ENCODE assay signal across 9 mouse cellular contexts in the genomic region with DNA sequence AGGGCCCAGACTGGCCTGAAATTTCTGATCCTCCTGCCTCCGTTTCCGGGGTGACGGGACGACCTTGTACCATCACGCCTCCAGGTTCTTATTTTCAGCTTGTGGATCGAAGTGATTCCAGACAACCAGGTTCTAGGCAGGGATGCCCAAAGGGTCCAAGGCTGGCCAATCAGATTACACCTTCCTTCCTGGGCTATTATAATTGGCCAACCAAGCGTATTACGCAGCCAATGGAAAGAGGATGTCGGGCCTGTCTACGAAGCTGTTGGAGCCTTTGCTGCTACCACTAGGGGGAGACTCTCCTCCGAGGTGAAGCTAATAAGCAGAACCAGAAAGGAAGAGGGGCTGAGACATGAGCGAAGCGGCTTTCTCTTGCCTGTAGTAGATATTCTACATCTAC. TPM values are rescaled to one million over a fixed set of nuclear protein-coding genes. Genes with fewer than 3 reads are reported as not detected.
DNase-seq lines count a peak whose midpoint lies in the region; ATAC-seq and TF ChIP-seq lines count a peak whose summit lies in the region.
"Had no signal": no experiment of that assay in that cellular context is flagged by ENCODE, and none has a peak within 500 bp of the region (broad histone marks: within the 10 kb centered on the region; RNA-seq: fewer than 3 reads in every experiment).

No protein-coding gene starts in this region.

- ATAC-seq in embryonic facial prominence, embryonic 11.5 days (replicated peaks; ENCODE audit: insufficient number of reproducible peaks, low FRiP score, low TSS enrichment, low read depth): peak; percentile 80
- ATAC-seq in limb, embryonic 12.5 days (ENCODE audit: insufficient number of reproducible peaks, insufficient read depth, low FRiP score, low TSS enrichment, low read depth): peak; percentile 57
- ATAC-seq in midbrain, embryonic 14.5 days (ENCODE audit: low FRiP score, low TSS enrichment): peak; percentile 93

- no peaks in the 10 kb centered on the region for H3K79me2 ChIP-seq in C2C12 (ENCODE audit: control insufficient read depth, insufficient read depth)

- H3K36me3 ChIP-seq in C2C12 (ENCODE audit: control insufficient read depth, insufficient read depth): no peaks in the 10 kb centered on the region
- H3K36me3 ChIP-seq in embryonic facial prominence, embryonic 11.5 days (replicated peaks; ENCODE audit: control insufficient read depth, insufficient read depth, low read depth, low read length): no peaks in the 10 kb centered on the region
- H3K36me3 ChIP-seq in limb, embryonic 12.5 days: no peaks in the 10 kb centered on the region
- H3K36me3 ChIP-seq in midbrain, embryonic 14.5 days (ENCODE audit: control insufficient read depth, insufficient read depth, low read length): no peaks in the 10 kb centered on the region
- no peaks in the 10 kb centered on the region for H3K36me3 ChIP-seq in spleen, adult 2 months (ENCODE audit: control insufficient read depth, insufficient read depth, low read length)

- H3K9me3 ChIP-seq in embryonic facial prominence, embryonic 11.5 days (replicated peaks; ENCODE audit: control insufficient read depth, low read length): no peaks in the 10 kb centered on the region
- no peaks in the 10 kb centered on the region for H3K9me3 ChIP-seq in limb, embryonic 12.5 days
- H3K9me3 ChIP-seq in midbrain, embryonic 14.5 days (ENCODE audit: control insufficient read depth, low read length): no peaks in the 10 kb centered on the region

- no peak overlapping the region for H3K27ac ChIP-seq in embryonic facial prominence, embryonic 11.5 days (replicated peaks; ENCODE audit: low read depth, low read length)
- no peak overlapping the region for H3K27ac ChIP-seq in limb, embryonic 12.5 days
- H3K27ac ChIP-seq in midbrain, embryonic 14.5 days (replicated peaks; ENCODE audit: low read depth, low read length): 0 out of 2 replicates have a peak overlapping the region, but pooled peaks have one; percentile 10
- H3K27ac ChIP-seq in spleen, adult 2 months (ENCODE audit: insufficient read depth, low read length): no peak overlapping the region

- no peak overlapping the region; the same call in 1 of the 2 replicates for H3K4me2 ChIP-seq in embryonic facial prominence, embryonic 11.5 days (ENCODE audit: low read depth, low read length)
- H3K4me2 ChIP-seq in limb, embryonic 12.5 days: peak overlapping the region; percentile 16; the same call in 1 of the 2 replicates
- peak overlapping the region; percentile 39 for H3K4me2 ChIP-seq in midbrain, embryonic 14.5 days (ENCODE audit: low read length)

- H3K27me3 ChIP-seq in C2C12 (ENCODE audit: control insufficient read depth, insufficient read depth, insufficient read length): peaks cover 27% of the 10 kb centered on the region
- peaks cover 2% of the 10 kb centered on the region; the same call in 1 of the 2 replicates for H3K27me3 ChIP-seq in embryonic facial prominence, embryonic 11.5 days (ENCODE audit: control insufficient read depth, insufficient read depth, low read length)
- peaks cover 37% of the 10 kb centered on the region for H3K27me3 ChIP-seq in limb, embryonic 12.5 days
- peaks cover 18% of the 10 kb centered on the region for H3K27me3 ChIP-seq in midbrain, embryonic 14.5 days (ENCODE audit: control insufficient read depth, insufficient read depth, low read length)
- H3K27me3 ChIP-seq in spleen, adult 2 months (ENCODE audit: control insufficient read depth, insufficient read depth, low read length): no peaks in the 10 kb centered on the region

- H3K79me3 ChIP-seq in C2C12 (ENCODE audit: low read depth): no peaks in the 10 kb centered on the region

- 4% methylated on average over 13 of the region's 13 CpGs for WGBS in embryonic facial prominence, embryonic 11.5 days
- WGBS in limb, embryonic 12.5 days: 4% methylated on average over 13 of the region's 13 CpGs
- 2% methylated on average over 13 of the region's 13 CpGs for WGBS in midbrain, embryonic 14.5 days
- WGBS in spleen, adult 2 months: 13% methylated on average over 13 of the region's 13 CpGs

- DNase-seq in adrenal gland, postnatal 25 days: peak; percentile 62
- DNase-seq in embryonic facial prominence, embryonic 11.5 days (ENCODE audit: low spot score): peak; percentile 94
- DNase-seq in heart, adult 9 months (ENCODE audit: low spot score in 2 of 2): peak; percentile 64 to 71
- peak; percentile 79 to 81 for DNase-seq in kidney, adult 8-10 months
- peak; percentile 97 for DNase-seq in midbrain, embryonic 14.5 days
- peak; percentile 71 to 83 for DNase-seq in spleen, adult 2 months (ENCODE audit: low read depth in 1 of 2, low spot score in 2 of 2)

- no peaks in the 10 kb centered on the region for H3K4me1 ChIP-seq in embryonic facial prominence, embryonic 11.5 days (ENCODE audit: control insufficient read depth, insufficient read depth, low read length)
- no peaks in the 10 kb centered on the region for H3K4me1 ChIP-seq in limb, embryonic 12.5 days (replicated peaks)
- H3K4me1 ChIP-seq in midbrain, embryonic 14.5 days (ENCODE audit: control insufficient read depth, insufficient read depth, low read length): no peaks in the 10 kb centered on the region
- H3K4me1 ChIP-seq in spleen, adult 2 months (ENCODE audit: control insufficient read depth, insufficient read depth, insufficient read length): peaks cover 2% of the 10 kb centered on the region; the same call in 1 of the 2 replicates

- peak; percentile 6 for TF ChIP-seq CTCF in C2C12 (IDR thresholded peaks at IDR 0.05; ENCODE audit: control insufficient read depth, insufficient read depth, insufficient read length)
- TF ChIP-seq CTCF in spleen, adult 2 months (IDR thresholded peaks at IDR 0.05; ENCODE audit: extremely low read depth, insufficient read depth, insufficient read length, insufficient replicate concordance): peak; percentile 73; the same call in 1 of the 2 replicates

- H3K9ac ChIP-seq in embryonic facial prominence, embryonic 11.5 days (replicated peaks; ENCODE audit: low read length): no peak overlapping the region
- no peak overlapping the region for H3K9ac ChIP-seq in limb, embryonic 12.5 days (replicated peaks)
- no peak overlapping the region for H3K9ac ChIP-seq in midbrain, embryonic 14.5 days (replicated peaks; ENCODE audit: low read length)

- H3ac ChIP-seq in C2C12 (ENCODE audit: control insufficient read depth, insufficient read length, low read depth): no peak overlapping the region

- no peak for TF ChIP-seq POLR2A in spleen, adult 2 months (IDR thresholded peaks at IDR 0.05; ENCODE audit: low read depth, low read length)

- no peak overlapping the region for H3K4me3 ChIP-seq in C2C12 (ENCODE audit: insufficient read depth, poor library complexity, severe bottlenecking)
- H3K4me3 ChIP-seq in embryonic facial prominence, embryonic 11.5 days (ENCODE audit: low read depth, low read length): no peak overlapping the region
- H3K4me3 ChIP-seq in limb, embryonic 12.5 days (replicated peaks): no peak overlapping the region
- 0 out of 2 replicates have a peak overlapping the region, but pooled peaks have one; percentile 1 for H3K4me3 ChIP-seq in midbrain, embryonic 14.5 days (replicated peaks; ENCODE audit: low read depth, low read length)
- H3K4me3 ChIP-seq in spleen, adult 2 months (ENCODE audit: extremely low read depth, insufficient read depth, insufficient read length): peak overlapping the region; percentile 17; the same call in 1 of the 2 replicates
- H3K4me3 ChIP-seq: erythroblast, embryonic 14.5 days had no signal

TF ChIP-seq in C2C12, 6 proteins besides CTCF, POLR2A, EP300 and RAD21 (continues in another document):
- TF ChIP-seq MAX (IDR thresholded peaks at IDR 0.05): no peak
- TF ChIP-seq MYOD1 (IDR thresholded peaks at IDR 0.05; ENCODE audit: control insufficient read depth, insufficient read length, low read depth): no peak

RNA-seq across cellular contexts. Expression of a gene that starts 8.2 kb away (rescaled TPM):
- 9.9 TPM for polyA plus RNA-seq in C2C12 (2012; fragmentation: generic; extraction: Trizol)
- 13.1 and 14.1 TPM in 2 replicates for total RNA-seq in adrenal gland, postnatal 25 days (2021)
- polyA plus RNA-seq in embryonic facial prominence, embryonic 11.5 days (2014; fragmentation: Nextera tagmentation; extraction: Ambion mirVana): 24.4 and 25.0 TPM in 2 replicates
- 20.7 and 23.6 TPM in 2 replicates for polyA plus RNA-seq in limb, embryonic 12.5 days (2016; fragmentation: Nextera tagmentation; extraction: Ambion mirVana)
- polyA plus RNA-seq in midbrain, embryonic 14.5 days (2014; fragmentation: Nextera tagmentation; extraction: Ambion mirVana): 19.8 and 20.4 TPM in 2 replicates
- polyA plus RNA-seq in spleen, adult 2 months (2012; rRNA removed): 13.4 and 25.8 TPM in 2 replicates

RNA-seq across cellular contexts. Expression of a gene that starts 10.3 kb away (rescaled TPM):
- polyA plus RNA-seq in C2C12 (2012; fragmentation: generic; extraction: Trizol): 0.81 TPM
- 1.5 and 2.0 TPM in 2 replicates for total RNA-seq in adrenal gland, postnatal 25 days (2021)
- 1.4 TPM in 1 of 2 replicates, not detected in the other for polyA plus RNA-seq in embryonic facial prominence, embryonic 11.5 days (2014; fragmentation: Nextera tagmentation; extraction: Ambion mirVana)
- 0.97 and 5.0 TPM in 2 replicates for polyA plus RNA-seq in limb, embryonic 12.5 days (2016; fragmentation: Nextera tagmentation; extraction: Ambion mirVana)
- not detected in 2 replicates for polyA plus RNA-seq in midbrain, embryonic 14.5 days (2014; fragmentation: Nextera tagmentation; extraction: Ambion mirVana)
- polyA plus RNA-seq in spleen, adult 2 months (2012; rRNA removed): 0.58 and 0.89 TPM in 2 replicates
- polyA plus RNA-seq: erythroblast, embryonic 14.5 days had no signal

RNA-seq across cellular contexts. Expression of a gene that starts 17.3 kb away (rescaled TPM):
- 0.20 TPM for polyA plus RNA-seq in C2C12 (2012; fragmentation: generic; extraction: Trizol)
- 29.0 and 41.3 TPM in 2 replicates for total RNA-seq in adrenal gland, postnatal 25 days (2021)
- 34.5 and 44.5 TPM in 2 replicates for polyA plus RNA-seq in embryonic facial prominence, embryonic 11.5 days (2014; fragmentation: Nextera tagmentation; extraction: Ambion mirVana)
- polyA plus RNA-seq in limb, embryonic 12.5 days (2016; fragmentation: Nextera tagmentation; extraction: Ambion mirVana): 84.6 and 98.6 TPM in 2 replicates
- 9.3 and 10.2 TPM in 2 replicates for polyA plus RNA-seq in midbrain, embryonic 14.5 days (2014; fragmentation: Nextera tagmentation; extraction: Ambion mirVana)
- polyA plus RNA-seq in spleen, adult 2 months (2012; rRNA removed): 14.7 and 21.1 TPM in 2 replicates

RNA-seq across cellular contexts. Expression of a gene that starts 23.4 kb away (rescaled TPM):
- polyA plus RNA-seq in C2C12 (2012; fragmentation: generic; extraction: Trizol): 28.7 TPM
- 51.6 and 59.2 TPM in 2 replicates for total RNA-seq in adrenal gland, postnatal 25 days (2021)
- polyA plus RNA-seq in embryonic facial prominence, embryonic 11.5 days (2014; fragmentation: Nextera tagmentation; extraction: Ambion mirVana): 80.7 and 92.0 TPM in 2 replicates
- polyA plus RNA-seq in limb, embryonic 12.5 days (2016; fragmentation: Nextera tagmentation; extraction: Ambion mirVana): 101 TPM in 2 replicates
- polyA plus RNA-seq in midbrain, embryonic 14.5 days (2014; fragmentation: Nextera tagmentation; extraction: Ambion mirVana): 107 and 145 TPM in 2 replicates
- polyA plus RNA-seq in spleen, adult 2 months (2012; rRNA removed): 86.3 and 144 TPM in 2 replicates

RNA-seq across cellular contexts. Expression of a gene that starts 30.7 kb away (rescaled TPM):
- polyA plus RNA-seq in C2C12 (2012; fragmentation: generic; extraction: Trizol): 0.20 TPM
- total RNA-seq in adrenal gland, postnatal 25 days (2021): 16.6 and 19.4 TPM in 2 replicates
- 4.5 and 5.1 TPM in 2 replicates for polyA plus RNA-seq in embryonic facial prominence, embryonic 11.5 days (2014; fragmentation: Nextera tagmentation; extraction: Ambion mirVana)
- polyA plus RNA-seq in limb, embryonic 12.5 days (2016; fragmentation: Nextera tagmentation; extraction: Ambion mirVana): 6.2 and 6.6 TPM in 2 replicates
- polyA plus RNA-seq in midbrain, embryonic 14.5 days (2014; fragmentation: Nextera tagmentation; extraction: Ambion mirVana): 13.9 and 16.3 TPM in 2 replicates
- 2.7 and 3.2 TPM in 2 replicates for polyA plus RNA-seq in spleen, adult 2 months (2012; rRNA removed)

Comparison
In these comparisons a context has a peak if more than half of its experiments do, and no peak if none do; other contexts are left out.
1. H3K4me3 ChIP-seq: peak in midbrain, embryonic 14.5 days (single experiment) and spleen, adult 2 months (single experiment); none in C2C12 (single experiment), embryonic facial prominence, embryonic 11.5 days (single experiment) and limb, embryonic 12.5 days (single experiment).
2. Peak in every context shown above with its lines, with median percentiles within 50 percentile points of each other: DNase-seq and ATAC-seq.